Mouse (Mus musculus): Measurements from ENCODE around the gene Sgpp2. TPM values are rescaled to one million over a fixed set of nuclear protein-coding genes. Genes with fewer than 3 reads are reported as not detected.

Sgpp2 gene
- polyA plus RNA-seq (2015; fragmentation: Nextera tagmentation; extraction: Ambion mirVana), result 20.0 and 21.7 TPM in 2 replicates

DNA sequence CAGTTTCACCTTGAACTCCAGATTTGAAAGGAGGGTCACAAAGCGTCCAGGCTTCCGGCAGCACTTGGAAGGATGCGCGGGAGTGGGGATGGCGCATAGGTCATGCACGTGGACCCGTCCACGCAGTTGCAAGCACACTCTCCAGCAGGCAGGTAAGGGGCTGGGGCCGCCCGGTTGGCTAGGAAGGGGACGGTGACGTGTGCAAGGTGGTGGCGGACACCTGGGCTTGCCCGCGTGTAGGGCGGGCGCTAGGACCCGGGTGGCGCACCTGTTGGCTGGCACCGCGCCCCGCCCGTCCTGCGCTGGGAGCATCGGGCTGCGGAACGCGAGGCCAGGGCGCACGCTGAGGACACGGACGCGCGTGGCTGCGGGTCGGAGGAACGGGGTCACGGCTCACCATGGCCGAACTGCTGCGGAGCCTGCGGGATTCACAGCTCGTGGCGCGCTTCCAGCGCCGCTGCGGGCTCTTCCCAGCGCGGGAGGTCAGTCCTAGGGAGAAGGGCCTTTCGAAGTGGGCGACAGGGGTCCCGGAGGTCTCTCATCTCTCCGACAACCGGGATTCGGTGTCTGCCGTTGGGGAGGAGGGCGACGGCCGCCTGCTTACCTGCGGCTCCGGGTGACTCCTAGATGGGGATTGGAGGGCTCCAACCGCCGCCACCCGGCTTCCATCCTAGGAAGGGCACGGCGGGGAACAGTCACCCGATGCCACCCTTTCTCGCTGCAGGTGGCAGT is at the start of gene Sgpp2:
TSS of gene Sgpp2 (plus strand) at position 325 of the 732 bp plus-strand sequence.
- peak within 1 kb of the TSS; percentile 64 for H3K4me3 ChIP-seq (replicated peaks)
- peak; percentile 71 for ATAC-seq (replicated peaks; ENCODE audit: low FRiP score)
- under 1% methylated on average over 64 of the region's 68 CpGs for WGBS
- peak within 1 kb of the TSS; percentile 72 for H3K27ac ChIP-seq
- peaks cover 39% of the 10 kb centered on the region for H3K4me1 ChIP-seq
- H3K36me3 ChIP-seq, result no peaks in the 10 kb centered on the region
- peak within 1 kb of the TSS; percentile 94 for H3K4me2 ChIP-seq
- H3K9ac ChIP-seq, result peak within 1 kb of the TSS; percentile 53
- H3K27me3 ChIP-seq, result peaks cover 44% of the 10 kb centered on the region
- no peaks in the 10 kb centered on the region for H3K9me3 ChIP-seq (replicated peaks)

DNA sequence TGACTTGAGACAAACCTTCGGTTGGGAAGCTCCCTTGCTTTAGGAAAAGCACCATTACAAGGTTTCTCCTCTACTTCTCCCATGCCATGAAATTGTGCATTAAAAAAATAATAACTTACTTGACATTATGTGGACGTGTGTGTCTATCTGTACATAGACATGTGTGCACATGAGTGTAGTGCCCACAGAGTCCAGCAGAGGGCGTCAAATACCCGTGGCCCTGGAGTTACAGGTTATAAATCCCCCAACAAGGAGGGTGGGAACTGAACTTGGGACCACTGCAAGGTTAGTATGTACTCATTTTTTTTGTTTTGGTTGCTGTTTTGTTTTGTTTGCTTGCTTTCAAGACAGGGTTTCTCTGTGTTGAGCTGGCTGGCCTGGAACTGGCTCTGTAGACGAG is 42.6 kb upstream of the Sgpp2 start:
- H3K27me3 ChIP-seq, result no peaks in the 10 kb centered on the region
- H3K4me2 ChIP-seq, result no peak overlapping the region
- H3K4me3 ChIP-seq (replicated peaks), result no peak overlapping the region
- H3K4me1 ChIP-seq, result no peaks in the 10 kb centered on the region
- no peaks in the 10 kb centered on the region for H3K9me3 ChIP-seq (replicated peaks)
- WGBS, result 64% methylated on average over 5 of the region's 5 CpGs
- H3K36me3 ChIP-seq, result no peaks in the 10 kb centered on the region
- no peak overlapping the region for H3K9ac ChIP-seq
- no peak for ATAC-seq (replicated peaks; ENCODE audit: low FRiP score)
- H3K27ac ChIP-seq, result no peak overlapping the region

DNA sequence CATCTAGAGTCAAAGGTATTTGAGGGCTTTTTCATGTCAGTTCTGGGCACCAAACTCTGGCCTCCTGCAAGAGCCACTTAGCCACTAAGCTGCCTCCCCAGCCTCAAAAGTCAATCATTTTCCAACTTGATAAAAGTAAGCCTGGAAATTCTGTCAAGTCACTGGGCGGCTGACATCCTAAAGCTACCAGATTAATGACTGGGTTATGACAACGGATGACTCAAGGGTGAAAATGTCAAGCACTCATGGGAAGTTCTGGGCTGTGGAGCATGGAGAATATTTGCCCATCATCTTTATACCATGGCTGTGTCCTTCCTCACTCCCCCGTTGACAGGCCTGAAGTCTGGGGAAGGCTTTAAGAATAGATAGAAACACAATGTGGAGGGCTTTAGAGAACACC is 37.2 kb upstream of the Sgpp2 start:
- Histone ChIP-seq H3K4me1 (no peaks in the 10 kb centered on the region), H3K36me3 (no peaks in the 10 kb centered on the region), H3K9ac (no peak overlapping the region), H3K9me3 (replicated peaks) (no peaks in the 10 kb centered on the region), H3K27ac (no peak overlapping the region), H3K27me3 (no peaks in the 10 kb centered on the region), H3K4me2 (no peak overlapping the region), H3K4me3 (replicated peaks) (no peak overlapping the region)
- no peak for ATAC-seq (replicated peaks; ENCODE audit: low FRiP score)
- WGBS, result 69% methylated on average over 3 of the region's 3 CpGs

DNA sequence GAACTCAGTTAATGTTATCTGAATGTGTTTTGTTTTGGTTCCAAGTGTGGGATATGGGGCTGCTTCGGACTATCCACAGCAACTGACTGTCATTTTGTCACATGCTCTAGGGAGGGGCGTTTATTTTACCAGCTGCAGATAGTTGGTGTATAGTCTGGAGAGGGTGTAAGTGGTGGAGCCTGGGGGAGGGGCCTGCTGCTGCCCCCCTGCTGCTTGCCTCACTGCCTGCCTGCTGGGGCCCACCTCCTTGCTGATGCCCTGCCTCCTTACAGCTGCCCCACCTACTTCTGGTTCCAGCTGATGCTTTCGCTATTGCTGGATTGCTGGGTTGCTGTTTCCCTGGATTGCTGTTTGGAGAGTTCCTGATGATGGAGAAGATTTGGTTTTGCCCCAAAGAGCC is 31.0 kb upstream of the Sgpp2 start:
- H3K27me3 ChIP-seq, result no peaks in the 10 kb centered on the region
- H3K27ac ChIP-seq, result no peak overlapping the region
- no peak overlapping the region for H3K9ac ChIP-seq
- H3K9me3 ChIP-seq (replicated peaks), result no peaks in the 10 kb centered on the region
- peak; percentile 58; the same call in 1 of the 2 replicates for ATAC-seq (replicated peaks; ENCODE audit: low FRiP score)
- no peak overlapping the region for H3K4me3 ChIP-seq (replicated peaks)
- H3K36me3 ChIP-seq, result no peaks in the 10 kb centered on the region
- no peaks in the 10 kb centered on the region for H3K4me1 ChIP-seq
- 25% methylated on average over 3 of the region's 3 CpGs for WGBS
- H3K4me2 ChIP-seq, result no peak overlapping the region

DNA sequence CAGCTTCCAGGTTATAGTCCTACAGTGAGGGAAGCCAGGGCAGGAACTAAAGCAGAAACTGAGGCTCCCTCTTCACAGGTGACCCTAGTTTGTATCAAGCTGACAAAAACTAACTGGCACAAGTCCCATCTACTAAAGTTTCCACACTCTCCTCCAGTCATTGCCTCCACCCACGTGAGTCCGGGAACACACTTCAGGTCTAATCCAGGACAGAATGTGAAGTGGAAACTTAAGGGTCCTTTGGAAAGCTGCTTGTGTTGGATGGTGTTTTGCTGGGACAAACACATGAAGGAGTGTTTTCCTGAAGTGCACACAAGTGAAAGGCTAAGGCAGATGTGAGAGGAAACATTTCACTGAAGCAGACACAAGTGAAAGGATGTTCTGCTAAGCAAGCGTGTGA is 17.7 kb upstream of the Sgpp2 start:
- H3K4me3 ChIP-seq (replicated peaks), result no peak overlapping the region
- no peak for ATAC-seq (replicated peaks; ENCODE audit: low FRiP score)

DNA sequence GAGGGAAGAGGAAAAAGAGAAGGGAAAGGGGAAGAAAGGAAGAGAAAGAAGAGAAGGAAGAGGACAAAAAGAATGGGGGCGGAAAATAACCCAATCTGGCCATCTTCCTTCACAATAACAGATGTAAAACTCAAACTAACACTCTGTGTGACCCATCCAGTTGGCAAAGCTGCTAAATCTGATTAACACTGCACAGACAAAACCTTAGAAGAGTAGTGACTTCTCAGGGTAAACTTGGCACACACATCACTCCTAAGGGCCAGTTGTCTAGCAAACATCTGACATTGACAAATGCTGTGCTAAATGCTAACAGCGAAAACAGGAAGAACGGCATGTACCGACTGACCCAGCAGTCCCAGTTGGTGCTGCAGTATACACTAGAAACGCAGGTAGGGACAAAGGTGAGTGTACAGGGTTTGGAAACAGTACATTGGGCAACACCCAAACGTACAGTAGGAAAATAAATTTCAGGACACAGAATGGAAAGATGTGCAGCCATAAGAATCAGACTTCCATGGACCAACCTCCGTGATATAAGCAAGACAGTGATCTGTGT is 10.4 kb upstream of the Sgpp2 start:
- Histone ChIP-seq H3K27me3 (no peaks in the 10 kb centered on the region), H3K27ac (no peak overlapping the region), H3K9ac (no peak overlapping the region), H3K4me2 (no peak overlapping the region), H3K4me3 (replicated peaks) (no peak overlapping the region), H3K36me3 (no peaks in the 10 kb centered on the region), H3K4me1 (no peaks in the 10 kb centered on the region), H3K9me3 (replicated peaks) (no peaks in the 10 kb centered on the region)
- ATAC-seq (replicated peaks; ENCODE audit: low FRiP score), result no peak
- WGBS, result 77% methylated on average over 7 of the region's 7 CpGs

More for the DNA sequence above, 17.7 kb upstream of the Sgpp2 start:
- H3K27ac ChIP-seq, result no peak overlapping the region
- 88% methylated on average over 3 of the region's 3 CpGs for WGBS
- no peak overlapping the region for H3K9ac ChIP-seq
- H3K27me3 ChIP-seq, result no peaks in the 10 kb centered on the region
- H3K9me3 ChIP-seq (replicated peaks), result no peaks in the 10 kb centered on the region
- no peaks in the 10 kb centered on the region for H3K4me1 ChIP-seq
- H3K36me3 ChIP-seq, result no peaks in the 10 kb centered on the region
- no peak overlapping the region for H3K4me2 ChIP-seq

DNA sequence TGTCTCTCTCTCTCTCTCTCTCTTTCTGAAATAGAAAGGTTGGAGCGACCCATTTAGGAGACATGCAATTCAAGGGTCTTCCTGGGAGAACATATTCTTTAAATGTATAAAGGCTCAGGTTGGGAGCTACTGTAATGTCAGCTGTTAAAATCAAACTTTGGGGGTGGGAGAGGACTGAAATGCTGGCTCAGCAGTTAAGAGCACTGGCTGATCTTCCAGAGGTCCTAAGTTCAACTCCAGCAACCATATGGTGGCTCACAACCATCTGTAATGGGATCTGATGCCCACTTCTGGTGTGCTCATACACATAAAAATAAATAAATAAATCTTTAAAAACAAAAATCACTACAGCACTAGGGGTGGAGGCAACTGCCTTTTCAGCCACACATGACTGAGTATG is 1.5 kb upstream of the Sgpp2 start:
- Histone ChIP-seq H3K36me3 (no peaks in the 10 kb centered on the region), H3K27me3 (peaks cover 44% of the 10 kb centered on the region), H3K4me1 (peaks cover 39% of the 10 kb centered on the region), H3K9me3 (replicated peaks) (no peaks in the 10 kb centered on the region), H3K27ac (0 out of 2 replicates have a peak overlapping the region, but pooled peaks have one; percentile 6), H3K9ac (no peak overlapping the region), H3K4me2 (peak overlapping the region; percentile 94), H3K4me3 (replicated peaks) (peak overlapping the region; percentile 64; the same call in 1 of the 2 replicates)
- 78% methylated on average over 1 of the region's 1 CpGs for WGBS
- ATAC-seq (replicated peaks; ENCODE audit: low FRiP score), result no peak

DNA sequence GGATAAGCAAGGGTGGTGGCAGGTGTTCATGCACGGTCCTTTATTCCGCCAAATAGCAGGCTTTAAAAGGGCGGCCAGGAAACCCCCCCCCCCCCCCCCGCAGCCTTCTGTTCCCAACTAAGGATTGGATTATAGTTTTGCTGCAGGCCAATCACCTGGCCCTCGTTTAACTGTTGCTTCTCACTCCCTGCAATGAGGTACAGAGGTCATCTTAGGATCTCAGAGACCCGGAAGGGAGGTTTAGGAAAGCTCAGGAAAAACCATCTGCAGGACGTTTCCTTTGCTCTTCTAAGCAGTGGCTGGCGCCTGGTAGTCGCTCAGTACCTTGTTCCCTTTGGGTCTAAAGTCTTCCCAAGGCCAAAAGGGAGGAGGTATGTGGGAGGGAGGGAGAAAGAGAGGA is 865 bp upstream of the Sgpp2 start:
- WGBS, result 3% methylated on average over 9 of the region's 9 CpGs
- Histone ChIP-seq H3K9me3 (replicated peaks) (no peaks in the 10 kb centered on the region), H3K4me3 (replicated peaks) (peak overlapping the region; percentile 64), H3K4me1 (peaks cover 39% of the 10 kb centered on the region), H3K4me2 (peak overlapping the region; percentile 94), H3K9ac (no peak overlapping the region), H3K27me3 (peaks cover 44% of the 10 kb centered on the region), H3K36me3 (no peaks in the 10 kb centered on the region), H3K27ac (0 out of 2 replicates have a peak overlapping the region, but pooled peaks have one; percentile 6)
- ATAC-seq (replicated peaks; ENCODE audit: low FRiP score), result no peak

DNA sequence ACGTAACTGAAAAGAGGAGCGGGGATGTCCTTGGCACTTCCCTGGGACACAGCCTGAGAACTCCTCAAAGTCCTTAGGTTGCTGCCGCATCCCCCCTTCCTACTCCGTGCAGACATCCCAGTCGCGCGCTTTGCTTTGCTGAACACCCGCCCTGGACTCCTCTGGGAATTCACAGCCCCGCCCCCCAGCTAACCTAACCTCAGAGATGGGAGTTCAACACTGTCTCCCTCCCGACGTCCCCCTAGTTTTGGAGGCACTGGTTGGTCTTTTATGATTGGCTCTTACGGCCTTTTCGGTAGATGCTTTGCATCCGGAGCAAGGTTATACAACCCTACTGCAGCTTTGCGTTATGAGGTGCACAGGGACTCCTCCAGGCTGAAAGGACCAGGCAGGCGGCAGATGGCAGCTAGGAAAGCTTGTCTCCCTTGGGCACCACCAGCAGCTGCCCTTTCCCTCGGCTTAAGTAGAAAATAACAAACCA is 756 bp downstream of the Sgpp2 start:
- H3K9ac ChIP-seq, result peak overlapping the region; percentile 53; the same call in 1 of the 2 replicates
- peak overlapping the region; percentile 64 for H3K4me3 ChIP-seq (replicated peaks)
- peaks cover 44% of the 10 kb centered on the region for H3K27me3 ChIP-seq
- WGBS, result under 1% methylated on average over 17 of the region's 17 CpGs
- H3K4me1 ChIP-seq, result peaks cover 39% of the 10 kb centered on the region
- ATAC-seq (replicated peaks; ENCODE audit: low FRiP score), result peak; percentile 45
- no peaks in the 10 kb centered on the region for H3K9me3 ChIP-seq (replicated peaks)
- no peaks in the 10 kb centered on the region for H3K36me3 ChIP-seq
- peak overlapping the region; percentile 94 for H3K4me2 ChIP-seq
- peak overlapping the region; percentile 72 for H3K27ac ChIP-seq

DNA sequence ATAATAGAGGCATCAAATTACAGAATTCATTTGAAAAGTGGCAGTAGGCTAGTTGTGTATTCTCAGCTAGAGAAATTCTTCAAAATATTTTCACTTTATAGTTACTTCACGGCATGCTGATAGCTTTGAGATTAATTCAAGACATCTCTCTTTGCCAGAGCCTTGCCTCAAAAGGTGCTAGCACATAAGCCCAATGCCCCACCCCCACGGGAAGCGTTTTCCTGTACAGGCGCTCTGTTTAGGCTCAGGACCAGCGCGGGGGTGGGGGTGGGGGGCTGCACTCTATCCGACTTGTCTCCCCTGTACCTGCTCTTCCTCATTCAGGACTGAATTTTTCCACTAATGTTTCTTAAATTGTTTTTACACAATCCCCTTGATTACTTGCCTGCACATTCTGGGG is 1.3 kb downstream of the Sgpp2 start:
- no peak overlapping the region for H3K9ac ChIP-seq
- H3K9me3 ChIP-seq (replicated peaks), result no peaks in the 10 kb centered on the region
- no peak for ATAC-seq (replicated peaks; ENCODE audit: low FRiP score)
- peak overlapping the region; percentile 64 for H3K4me3 ChIP-seq (replicated peaks)
- H3K36me3 ChIP-seq, result no peaks in the 10 kb centered on the region
- peaks cover 44% of the 10 kb centered on the region for H3K27me3 ChIP-seq
- H3K27ac ChIP-seq, result peak overlapping the region; percentile 72
- peak overlapping the region; percentile 94 for H3K4me2 ChIP-seq
- peaks cover 39% of the 10 kb centered on the region for H3K4me1 ChIP-seq
- WGBS, result 4% methylated on average over 7 of the region's 7 CpGs

DNA sequence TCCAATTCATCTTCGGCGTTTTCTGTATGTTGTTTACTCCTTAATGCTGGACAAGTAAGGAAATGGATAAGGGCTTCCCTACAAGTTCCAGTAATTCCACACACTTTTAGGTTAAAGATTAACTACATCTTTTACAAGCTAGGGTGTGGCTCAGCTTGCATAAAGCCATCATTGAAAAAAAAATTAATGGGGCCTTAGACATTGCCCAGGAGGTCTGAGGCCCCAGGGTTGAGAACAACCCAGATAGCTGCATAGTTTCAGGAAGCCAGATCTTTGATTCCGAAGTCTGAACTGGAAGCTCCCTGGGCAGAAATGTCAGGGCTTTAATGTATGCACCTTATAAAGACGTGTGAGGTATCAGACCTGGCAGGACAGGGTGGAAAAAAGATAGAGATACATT is 2.8 kb downstream of the Sgpp2 start:
- Histone ChIP-seq H3K27me3 (peaks cover 38% of the 10 kb centered on the region), H3K9me3 (replicated peaks) (no peaks in the 10 kb centered on the region), H3K27ac (peak overlapping the region; percentile 69), H3K36me3 (no peaks in the 10 kb centered on the region), H3K4me2 (peak overlapping the region; percentile 94; the same call in 1 of the 2 replicates), H3K4me3 (replicated peaks) (no peak overlapping the region), H3K4me1 (peaks cover 43% of the 10 kb centered on the region), H3K9ac (no peak overlapping the region)
- ATAC-seq (replicated peaks; ENCODE audit: low FRiP score), result no peak
- WGBS, result 57% methylated on average over 4 of the region's 4 CpGs

DNA sequence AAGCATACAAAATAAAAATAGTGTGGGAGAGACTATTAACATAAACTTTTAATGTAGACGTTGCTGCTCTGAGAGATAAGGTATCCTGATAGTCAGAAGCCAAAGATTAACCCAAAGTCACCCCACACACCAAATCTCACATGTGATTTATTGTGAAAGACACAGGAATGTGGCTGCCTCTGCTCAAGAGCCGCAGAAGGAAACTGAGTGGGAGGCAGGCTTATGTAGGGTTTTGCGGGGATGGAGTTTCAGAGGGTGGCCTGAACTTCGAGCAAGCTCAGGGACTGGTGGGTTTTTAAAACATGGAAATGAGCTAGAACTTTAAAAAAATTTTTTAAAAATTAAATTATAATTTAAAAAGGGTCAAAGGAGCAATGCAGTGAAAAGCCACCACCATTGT is 3.8 kb downstream of the Sgpp2 start:
- Histone ChIP-seq H3K36me3 (no peaks in the 10 kb centered on the region), H3K4me3 (replicated peaks) (no peak overlapping the region), H3K27me3 (peaks cover 30% of the 10 kb centered on the region), H3K9me3 (replicated peaks) (no peaks in the 10 kb centered on the region), H3K27ac (no peak overlapping the region), H3K4me2 (no peak overlapping the region), H3K9ac (no peak overlapping the region), H3K4me1 (peaks cover 47% of the 10 kb centered on the region)
- no peak for ATAC-seq (replicated peaks; ENCODE audit: low FRiP score)
- WGBS, result 18% methylated on average over 4 of the region's 4 CpGs
